Mouse (Mus musculus) CD4-positive, CD25-positive, alpha-beta regulatory T cell, adult 2 months (primary cell): ENCODE data around the gene Ahdc1.
"Not testable (repeated sequence)": the region's sequence is repeated elsewhere in the genome, so short reads cannot be mapped to it uniquely, and the experiment has no call there.

Experiments
- DNase-seq: peaks from one replicate; pipeline ENCODE4 v3.0.0-alpha.2; 2012; ENCODE audit warnings: low read depth, low spot score

Ahdc1 gene

GRCm38 (mm10) chr4:132993553-132993952 is 17.5 kb upstream of the Ahdc1 start:
- no peak for DNase-seq

DNA sequence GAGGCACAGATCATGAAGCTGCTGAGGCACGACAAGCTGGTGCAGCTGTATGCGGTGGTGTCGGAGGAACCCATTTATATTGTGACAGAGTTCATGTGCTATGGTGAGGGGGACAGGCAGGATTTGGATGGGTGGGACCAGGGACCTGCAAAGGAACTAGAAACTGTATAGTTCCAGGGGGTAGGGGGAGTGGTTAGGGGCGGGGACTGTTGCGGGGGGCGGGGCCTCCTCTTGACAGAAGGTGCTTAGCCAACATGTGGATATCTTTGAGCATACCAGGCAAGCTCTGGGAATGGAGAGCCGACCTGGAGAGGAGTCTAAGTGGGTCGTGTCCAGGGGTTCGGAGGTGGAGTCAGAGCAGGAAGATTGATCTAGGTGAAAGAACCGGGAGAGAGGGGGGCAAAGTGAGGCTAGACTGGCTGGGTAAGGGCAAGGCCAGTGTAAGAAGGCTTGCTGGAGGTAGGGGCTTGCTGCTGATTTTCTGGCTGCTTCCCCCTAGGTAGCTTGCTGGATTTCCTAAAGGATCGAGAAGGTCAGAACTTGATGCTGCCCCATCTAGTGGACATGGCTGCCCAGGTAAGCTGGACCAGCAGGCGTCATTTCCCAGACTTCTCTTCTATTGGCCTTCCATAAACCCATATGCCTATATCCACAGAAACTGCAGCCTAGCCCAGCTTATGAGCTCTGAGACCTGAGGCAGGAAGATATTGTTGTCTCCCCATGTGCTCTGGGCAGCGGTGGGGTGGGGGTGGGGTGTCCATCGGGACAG is 13.4 kb upstream of the Ahdc1 start:
- no peak for DNase-seq

- no peak for DNase-seq
These were observed 8.2 kb upstream of the Ahdc1 start for GRCm38 (mm10) chr4:133002896-133003295.

- no peak for DNase-seq
These were observed 7.6 kb upstream of the Ahdc1 start for GRCm38 (mm10) chr4:133003316-133004018.

- DNase-seq, result peak; percentile 86
These were observed 5.8 kb upstream of the Ahdc1 start for GRCm38 (mm10) chr4:133005233-133005632.

- not testable (repeated sequence) for DNase-seq
These were observed 5.1 kb upstream of the Ahdc1 start for GRCm38 (mm10) chr4:133005885-133006451.

GRCm38 (mm10) chr4:133007513-133008380 is 3.3 kb upstream of the Ahdc1 start:
- DNase-seq, result no peak

- peak; percentile 80 for DNase-seq
These were observed 1.9 kb upstream of the Ahdc1 start for GRCm38 (mm10) chr4:133009131-133009530.

DNA sequence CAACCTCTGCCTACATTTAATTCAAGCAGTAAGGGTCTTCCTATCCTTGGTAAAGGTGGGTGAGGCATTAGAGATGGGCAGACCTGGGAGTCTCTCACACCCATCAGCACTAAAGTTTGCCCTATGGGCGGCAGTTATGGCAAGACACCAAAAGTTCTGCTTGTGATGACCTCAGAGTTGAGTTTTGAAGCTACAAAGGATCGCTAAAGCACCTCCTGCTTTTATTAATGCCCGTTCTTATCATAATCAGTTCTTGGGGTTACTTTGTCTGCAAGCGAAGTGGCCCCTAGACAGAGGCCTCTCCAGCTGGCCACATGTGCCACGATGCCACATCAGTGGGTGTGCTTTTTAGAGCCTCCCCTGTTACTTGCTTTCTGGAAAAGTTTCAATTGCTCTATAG is 1.4 kb upstream of the Ahdc1 start:
- no peak for DNase-seq

DNA sequence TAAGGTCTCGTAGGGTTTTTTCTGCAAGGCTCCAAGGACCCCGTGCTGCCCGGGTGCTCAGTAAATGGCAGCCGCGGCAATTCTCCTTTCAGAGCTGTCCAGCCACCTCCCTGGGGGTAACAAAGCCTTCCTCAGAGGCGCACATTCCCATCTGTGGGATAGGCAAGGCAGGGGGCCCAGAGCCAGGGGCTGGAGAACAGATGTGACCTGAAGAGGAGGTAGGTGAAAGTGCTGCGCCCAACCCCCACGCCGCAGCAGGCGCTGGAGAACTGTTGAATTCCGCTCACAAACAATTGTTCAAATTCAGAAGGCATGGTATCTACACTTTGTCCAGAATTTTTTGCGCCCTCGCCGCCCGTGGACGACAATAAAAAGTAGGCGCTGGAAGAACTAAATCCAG is 449 bp upstream of the Ahdc1 start:
- peak; percentile 35 for DNase-seq

- peak; percentile 64 for DNase-seq
These were observed 1.0 kb downstream of the Ahdc1 start for GRCm38 (mm10) chr4:133011821-133012775.

GRCm38 (mm10) chr4:133012776-133013265 is 1.8 kb downstream of the Ahdc1 start:
- DNase-seq, result peak; percentile 52

GRCm38 (mm10) chr4:133013266-133013891 is 2.3 kb downstream of the Ahdc1 start:
- no peak for DNase-seq

- DNase-seq, result peak; percentile 17
These were observed 3.0 kb downstream of the Ahdc1 start for GRCm38 (mm10) chr4:133014088-133014487.

- peak; percentile 19 for DNase-seq
These were observed 4.0 kb downstream of the Ahdc1 start for GRCm38 (mm10) chr4:133014896-133015709.

- DNase-seq, result no peak
These were observed 4.9 kb downstream of the Ahdc1 start for GRCm38 (mm10) chr4:133015710-133016651.

DNA sequence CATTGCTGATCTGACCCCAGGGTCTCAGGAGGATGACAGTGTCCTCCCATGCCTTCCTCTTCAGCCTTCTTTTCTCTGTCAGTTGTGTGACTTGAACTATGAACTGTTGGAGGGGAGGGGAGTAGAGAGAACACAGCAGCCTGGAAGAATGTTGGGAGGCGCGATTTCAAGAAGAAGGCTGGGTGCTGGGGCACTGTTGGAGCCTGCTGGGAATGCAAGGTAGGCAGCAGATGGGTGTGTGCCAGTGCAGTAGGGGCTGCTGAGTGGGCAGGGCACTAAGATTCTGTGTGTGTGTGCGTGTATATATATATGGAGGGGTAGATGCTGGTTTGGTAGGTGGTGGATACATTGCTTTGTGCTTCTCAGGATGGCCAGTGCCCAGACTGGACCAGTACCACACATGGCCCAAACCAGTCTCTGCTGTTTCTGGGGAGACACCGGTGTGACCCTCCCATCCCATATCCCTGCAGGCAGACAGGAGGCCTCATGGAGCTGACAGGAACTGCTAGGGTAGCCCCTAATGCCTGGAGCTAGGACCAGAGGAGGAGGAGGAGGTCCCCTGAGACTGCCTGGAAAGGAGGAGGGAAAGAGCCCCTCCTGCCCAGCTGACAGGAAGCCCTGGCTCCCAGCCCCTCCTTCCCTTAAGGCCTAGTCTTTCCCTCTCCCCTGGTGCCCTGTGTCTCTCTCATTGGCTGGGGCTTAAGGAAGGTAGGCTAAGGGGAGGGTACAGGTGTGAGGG is 5.8 kb downstream of the Ahdc1 start:
- no peak for DNase-seq
